Mouse (Mus musculus) gastrocnemius, postnatal 36 days (tissue): ENCODE data around the gene Trappc10. TPM values are rescaled to one million over a fixed set of nuclear protein-coding genes. Genes with fewer than 3 reads are reported as not detected.
"Not testable (repeated sequence)": the region's sequence is repeated elsewhere in the genome, so short reads cannot be mapped to it uniquely, and the experiment has no call there.

Experiments
- DNase-seq, 2 experiments: peaks; one replicate each; pipeline ENCODE4 v3.0.0; 2022
- intact Hi-C: fragments of 180-260 bp; cut with DNase I; formaldehyde crosslinking; loops from one replicate; pipeline ENCODE4 v1.15.1; 2025
- total RNA-seq, 2 experiments: library from RNA; stranded (reverse); gene quantifications; 2 replicates each; pipeline ENCODE4 v1.2.3; 2021

Gene Trappc10
- total RNA-seq, 2 experiments from 2014 or later = 32.7 to 33.1 TPM

DNA sequence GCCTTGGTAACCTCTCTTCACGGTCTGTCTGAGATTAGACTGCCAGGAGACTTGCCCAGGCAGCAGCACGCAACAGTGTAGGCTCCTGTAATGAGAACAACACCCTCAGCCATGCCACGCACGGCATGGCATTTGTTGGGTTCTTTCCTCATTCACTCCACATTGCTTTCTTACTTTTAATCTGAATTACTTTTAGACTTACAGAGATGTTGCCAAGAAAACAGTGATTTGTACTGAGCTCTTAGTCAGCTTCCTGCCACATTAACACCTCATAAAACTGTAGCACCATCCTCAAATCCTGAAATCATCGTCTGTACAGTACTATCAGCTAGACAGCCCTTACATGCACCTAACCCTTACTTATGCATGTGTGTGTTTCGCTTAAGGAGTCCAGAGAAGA lies 25.9 kb downstream of the Trappc10 start:
- no peak for DNase-seq

DNA sequence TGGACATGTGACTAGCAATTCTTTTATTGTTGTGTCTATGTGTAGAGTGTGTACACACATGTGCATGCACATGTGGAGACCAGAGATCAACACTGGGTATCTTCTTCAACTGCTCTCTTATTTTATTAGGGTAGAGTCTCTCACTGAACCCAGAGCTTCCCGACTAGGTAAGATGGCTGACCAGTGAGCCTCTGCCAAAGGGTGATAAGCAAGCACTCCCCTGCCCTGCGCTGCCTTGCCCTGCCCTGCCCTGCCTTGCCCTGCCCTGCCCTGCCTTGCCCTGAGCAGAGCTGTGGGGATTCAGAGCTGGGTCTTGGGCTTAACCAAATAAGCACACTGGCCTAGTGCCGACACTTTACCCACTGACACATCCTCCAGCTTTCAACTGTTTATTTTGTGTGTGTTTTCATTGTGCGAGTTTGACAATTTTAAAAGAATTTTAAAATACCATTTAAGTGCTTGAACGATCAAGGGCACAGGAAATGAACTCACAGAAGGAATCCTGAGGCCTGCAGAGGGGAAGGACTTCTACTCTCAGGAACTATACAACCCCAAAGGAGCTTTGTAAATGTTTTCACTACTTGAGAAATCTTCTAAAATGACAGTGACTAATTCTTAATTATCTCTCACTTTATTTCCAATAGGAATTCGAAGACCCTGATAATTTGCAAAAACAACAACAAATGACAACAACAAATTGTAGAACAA lies 27.9 kb downstream of the Trappc10 start:
- intact Hi-C loops = no loop called here

More for the DNA sequence above, 25.9 kb downstream of the Trappc10 start:
- intact Hi-C loops = no loop called here

DNA sequence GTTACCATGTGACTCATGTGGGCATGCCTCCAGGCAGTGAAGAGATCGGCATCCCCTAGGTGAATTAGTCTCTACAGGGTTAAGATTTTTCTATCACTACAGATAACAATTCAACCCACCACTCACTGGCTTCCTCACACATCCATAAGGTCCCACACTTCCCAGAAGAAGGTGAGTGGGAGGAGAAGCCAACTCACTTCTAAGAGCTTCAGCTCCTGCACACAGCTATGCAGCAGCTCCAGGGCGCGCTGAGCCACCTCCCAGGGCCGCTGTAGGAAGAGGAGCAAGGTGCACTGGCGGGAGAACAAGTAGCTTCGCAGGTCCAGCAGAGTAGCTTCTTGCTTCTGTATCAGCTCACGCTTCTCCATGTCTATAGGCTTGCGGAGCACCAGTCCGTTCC lies 30.1 kb downstream of the Trappc10 start:
- intact Hi-C loops = no loop called here
- no peak for DNase-seq

More for the DNA sequence above, 27.9 kb downstream of the Trappc10 start:
- no peak for DNase-seq

DNA sequence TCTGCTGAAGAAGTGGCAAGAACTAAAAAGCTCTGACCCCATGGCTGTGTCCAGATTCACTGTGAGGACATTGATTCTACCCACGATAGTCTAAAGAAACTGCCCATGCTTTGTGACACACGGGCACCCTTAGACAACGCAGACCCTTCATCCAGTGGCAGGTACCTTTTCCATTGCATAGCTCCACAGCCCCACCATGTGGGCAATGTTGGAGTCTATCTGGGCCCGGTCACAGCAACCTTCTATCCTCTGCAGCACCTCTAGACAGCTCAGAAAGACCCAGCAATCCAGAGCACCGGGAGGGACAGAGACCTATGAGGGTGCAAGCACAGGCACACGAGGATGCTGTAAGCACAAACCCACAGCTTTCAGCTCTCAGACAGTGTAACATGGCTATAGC lies 33.1 kb downstream of the Trappc10 start:
- intact Hi-C loops = no loop called here

DNA sequence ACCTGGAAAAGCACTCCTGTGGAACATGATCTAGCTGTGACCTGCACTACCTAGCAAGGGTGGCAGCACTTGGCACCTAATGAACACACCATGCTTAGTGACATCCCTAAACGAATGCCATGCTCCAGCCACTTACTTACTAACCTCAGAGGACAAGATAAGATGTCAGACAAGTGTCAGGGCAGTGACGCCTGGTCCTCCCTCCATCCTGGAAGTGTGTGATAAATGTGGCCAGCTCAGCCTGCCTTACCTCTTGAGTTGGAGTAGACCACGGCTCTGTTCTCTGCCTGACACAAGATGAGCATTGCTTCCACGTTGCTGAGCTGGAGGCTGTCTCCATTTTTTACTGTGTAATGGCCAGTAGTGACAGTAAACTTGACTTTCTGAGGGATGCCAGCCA lies 43.3 kb downstream of the Trappc10 start:
- intact Hi-C loops = no loop called here
- no peak for DNase-seq

More for the DNA sequence above, 33.1 kb downstream of the Trappc10 start:
- no peak for DNase-seq

DNA sequence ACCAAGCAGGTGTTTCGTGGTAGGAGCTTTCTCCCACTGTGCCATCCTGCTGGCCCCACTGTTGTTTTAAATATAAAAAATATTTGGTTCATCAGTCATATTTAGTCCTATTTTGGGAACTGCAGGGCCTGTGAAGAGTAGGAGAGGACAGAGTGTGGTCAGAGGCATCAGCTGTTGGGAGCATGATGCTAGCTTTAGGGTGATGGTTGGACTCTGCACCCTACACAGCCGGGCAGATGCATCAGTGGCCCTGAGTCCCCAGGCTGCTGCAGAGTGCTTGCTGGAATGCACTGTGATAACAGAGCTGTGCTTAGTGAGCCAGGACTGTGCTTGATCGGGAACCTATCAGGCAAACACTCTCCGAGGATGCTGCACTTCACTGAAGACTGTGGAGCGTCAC lies 51.5 kb downstream of the Trappc10 start:
- DNase-seq = no peak
- intact Hi-C loops = no loop called here

DNA sequence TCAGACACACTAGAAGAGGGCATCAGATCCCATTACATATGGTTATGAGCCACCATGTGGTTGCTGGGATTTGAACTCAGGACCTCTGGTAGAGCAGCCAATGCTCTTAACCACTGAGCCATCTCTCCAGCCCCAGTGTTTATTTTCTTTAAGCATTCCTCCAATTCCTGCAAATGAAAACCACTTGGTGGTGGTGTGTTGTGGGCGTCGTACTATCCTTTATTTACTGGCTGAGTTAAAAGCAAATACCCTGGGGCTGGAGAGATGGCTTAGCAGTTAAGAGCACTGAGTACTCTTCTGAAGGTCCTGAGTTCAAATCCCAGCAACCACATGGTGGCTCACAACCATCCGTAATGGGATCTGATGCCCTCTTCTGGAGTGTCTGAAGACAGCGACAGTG lies 58.4 kb downstream of the Trappc10 start:
- DNase-seq, intact Hi-C loops: not testable (repeated sequence)

DNA sequence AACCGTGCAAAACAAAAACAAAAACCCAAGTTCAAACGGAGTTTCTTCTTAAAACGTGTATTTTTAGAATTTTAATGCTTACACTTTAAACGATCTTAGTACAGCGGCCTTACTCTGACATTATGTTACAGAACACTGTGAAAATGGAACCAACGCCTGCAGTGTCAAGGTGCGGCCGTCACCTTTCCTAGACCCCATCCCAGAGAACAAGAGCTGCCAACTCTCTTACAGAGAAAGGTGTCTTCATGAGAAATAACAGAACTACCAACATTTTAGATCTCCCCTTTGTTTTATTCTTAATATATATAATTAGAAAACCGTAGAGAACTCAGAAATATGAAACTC lies 59.1 kb downstream of the Trappc10 start:
- DNase-seq = no peak
- intact Hi-C loops = no loop called here

DNA sequence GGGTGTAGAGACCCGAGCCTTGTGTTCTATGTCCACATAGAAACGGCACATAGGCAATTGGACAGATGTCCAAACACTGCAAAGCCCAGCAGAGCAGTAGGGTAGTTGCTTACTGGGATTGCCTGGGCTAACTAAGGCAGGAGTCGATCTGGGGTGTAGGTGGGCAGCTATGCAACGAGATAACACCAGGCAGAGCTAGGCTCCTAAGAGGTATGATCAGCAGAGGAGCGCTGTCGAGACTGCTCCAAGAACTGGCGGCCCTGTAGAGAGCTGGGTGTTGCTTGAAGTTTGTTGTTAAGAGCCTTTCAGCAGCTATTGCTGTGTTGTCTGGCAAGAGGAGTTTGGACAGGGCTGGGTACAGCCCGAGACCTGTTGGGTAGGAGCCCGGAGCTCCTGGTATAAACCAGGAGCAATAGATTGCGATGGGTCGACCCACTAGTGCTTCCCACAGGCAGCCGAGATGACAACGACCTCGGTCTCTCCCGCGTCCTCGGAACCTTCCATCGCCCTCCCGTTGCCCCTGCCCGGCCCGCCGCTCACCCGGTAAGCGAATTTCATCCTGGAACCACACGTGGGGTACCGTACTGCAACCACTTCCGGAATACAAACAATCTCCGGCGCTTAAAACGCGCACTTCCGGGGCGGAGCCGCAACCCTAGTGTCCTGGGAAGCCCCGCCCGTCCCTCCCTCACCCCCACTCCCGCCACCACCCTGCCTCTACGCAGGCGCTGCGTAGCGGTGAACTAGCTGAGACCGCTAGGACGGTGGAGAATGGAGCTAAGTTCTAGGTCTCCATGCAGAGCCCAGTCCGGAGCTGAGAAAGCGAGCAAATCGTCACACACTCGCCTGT lies 59.7 kb downstream of the Trappc10 start, which contains the start of gene Pwp2:
TSS of gene Pwp2 (minus strand) at position 619 of the 850 bp plus-strand sequence.
- intact Hi-C loops = loop anchor here (5.0 kb wide), 1 partner anchor 228 kb away; the partner anchor contains the start of gene Rrp1

DNA sequence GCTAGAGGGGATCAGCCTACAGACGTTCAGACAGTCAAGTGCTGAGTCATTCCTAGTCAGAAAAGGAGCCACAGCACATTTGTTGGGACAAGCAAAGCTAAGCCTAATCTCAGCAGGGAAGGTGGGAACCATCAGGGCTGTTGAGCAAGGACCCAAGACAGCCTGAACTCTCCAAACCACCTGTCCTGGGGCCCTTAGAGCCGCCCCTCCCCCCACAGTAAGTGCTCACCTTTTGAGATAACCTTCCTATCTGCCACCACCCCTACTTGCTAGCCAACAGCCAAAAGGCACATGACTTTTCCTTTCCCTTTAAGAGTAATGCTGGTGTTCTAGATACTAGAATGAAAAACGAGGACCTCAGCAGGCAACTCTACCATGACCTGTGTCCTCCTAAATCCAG lies 60.9 kb downstream of the Trappc10 start:
- intact Hi-C loops = loop anchor here (5.0 kb wide), 1 partner anchor 229 kb away; the partner anchor contains the start of gene Rrp1
- no peak for DNase-seq

More for the DNA sequence above, 59.7 kb downstream of the Trappc10 start, which contains the start of gene Pwp2:
- peak; percentile 83 for DNase-seq

DNA sequence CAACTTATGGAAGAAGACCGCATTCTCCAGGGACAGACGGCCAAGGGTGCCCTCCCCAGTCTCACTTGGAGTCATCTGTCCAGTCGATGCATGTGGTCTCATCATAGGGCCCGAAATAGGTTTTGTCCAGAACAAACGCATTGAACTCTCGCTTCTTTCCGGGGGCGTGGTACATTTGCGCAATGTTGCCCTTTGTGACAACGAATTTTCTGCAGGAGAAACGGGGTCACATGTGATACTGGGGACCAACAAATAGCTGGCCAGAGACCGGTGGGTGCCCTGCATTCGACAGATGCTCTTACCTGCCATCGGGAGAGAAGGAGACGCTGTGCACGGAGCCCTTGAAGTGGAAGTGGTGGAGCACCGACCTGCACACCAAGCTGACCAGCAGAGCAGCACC lies 62.1 kb downstream of the Trappc10 start:
- no peak for DNase-seq
- intact Hi-C loops = loop anchor here (5.0 kb wide), 1 partner anchor 230 kb away; the partner anchor contains the start of gene Rrp1

DNA sequence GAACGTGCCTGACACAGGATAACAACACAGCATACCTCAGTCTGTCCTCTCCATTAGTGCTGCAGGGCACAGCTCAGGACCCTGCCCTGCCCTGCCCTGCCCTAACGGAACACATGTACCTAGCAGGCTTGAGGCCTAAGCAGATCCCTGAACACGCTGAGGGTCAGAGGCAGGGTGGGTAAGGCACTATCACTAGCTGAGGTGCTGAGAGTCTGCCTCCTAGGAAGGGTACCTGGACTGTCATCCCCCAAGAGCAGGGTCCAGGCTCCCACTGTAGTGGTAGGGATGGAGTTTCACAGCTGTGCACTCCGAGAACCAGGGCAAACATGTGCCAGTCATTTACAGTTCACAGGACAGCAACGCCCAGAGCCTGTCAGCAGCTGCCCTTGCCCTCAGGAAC lies 70.0 kb downstream of the Trappc10 start:
- no peak for DNase-seq
- intact Hi-C loops = no loop called here

DNA sequence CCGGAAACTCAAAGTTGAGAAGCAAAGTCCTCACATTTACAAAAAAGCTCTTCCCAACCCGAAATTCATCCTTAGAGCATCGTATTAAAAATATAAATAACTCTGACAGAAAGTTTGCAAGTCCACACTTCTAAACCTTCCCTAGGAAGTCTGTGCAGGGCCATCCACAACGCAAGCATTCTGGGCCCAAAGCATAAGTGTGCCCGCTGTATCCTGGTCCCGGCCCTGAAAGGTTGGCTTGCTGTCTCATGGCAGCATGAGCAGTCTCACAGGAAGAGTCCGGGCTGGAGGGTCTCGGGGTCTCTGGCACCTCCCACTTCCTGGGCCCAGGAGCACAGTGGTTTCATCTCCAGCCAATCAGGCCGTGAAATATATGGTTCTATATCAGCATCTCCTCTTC lies 72.9 kb downstream of the Trappc10 start:
- intact Hi-C loops = no loop called here
- DNase-seq = no peak

DNA sequence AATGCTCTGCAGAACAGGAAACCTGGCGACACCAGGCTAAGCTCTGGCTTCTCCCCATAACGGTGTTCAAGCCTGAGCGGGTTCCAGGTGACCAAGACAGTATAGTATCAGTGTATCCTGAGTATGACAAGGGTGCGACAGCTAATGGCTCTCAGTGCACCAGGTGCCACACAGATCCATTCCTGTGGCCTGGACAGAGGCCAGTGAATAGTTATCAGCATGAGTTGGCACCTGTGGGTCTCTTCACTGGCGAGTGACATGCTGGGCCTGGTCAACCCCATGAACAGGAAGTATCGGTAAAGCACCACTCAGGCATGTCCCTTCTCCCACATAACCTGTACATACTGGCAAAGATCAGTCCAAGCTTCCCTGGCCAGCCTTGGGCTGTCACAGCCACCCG lies 73.4 kb downstream of the Trappc10 start:
- no peak for DNase-seq
- intact Hi-C loops = no loop called here

DNA sequence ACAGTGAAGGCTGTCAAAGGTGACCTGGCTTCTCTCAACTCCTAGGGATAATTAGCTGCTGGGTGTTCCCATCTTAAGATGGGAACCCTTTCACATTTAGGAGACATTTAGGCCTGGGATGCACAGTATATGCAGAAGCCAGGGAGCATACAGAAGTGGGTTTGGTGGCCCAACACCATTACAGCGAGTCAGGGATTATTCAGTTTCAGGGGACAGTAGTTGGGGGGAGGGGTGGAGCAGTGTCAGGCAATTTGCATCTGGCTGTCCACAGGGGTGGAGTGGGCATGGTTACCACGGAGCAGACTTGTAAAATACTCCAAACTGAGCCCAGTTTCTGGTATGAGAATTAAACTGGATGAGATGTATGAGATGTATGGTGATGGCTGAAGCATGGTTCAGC lies 74.0 kb downstream of the Trappc10 start:
- intact Hi-C loops = no loop called here
- DNase-seq = no peak

DNA sequence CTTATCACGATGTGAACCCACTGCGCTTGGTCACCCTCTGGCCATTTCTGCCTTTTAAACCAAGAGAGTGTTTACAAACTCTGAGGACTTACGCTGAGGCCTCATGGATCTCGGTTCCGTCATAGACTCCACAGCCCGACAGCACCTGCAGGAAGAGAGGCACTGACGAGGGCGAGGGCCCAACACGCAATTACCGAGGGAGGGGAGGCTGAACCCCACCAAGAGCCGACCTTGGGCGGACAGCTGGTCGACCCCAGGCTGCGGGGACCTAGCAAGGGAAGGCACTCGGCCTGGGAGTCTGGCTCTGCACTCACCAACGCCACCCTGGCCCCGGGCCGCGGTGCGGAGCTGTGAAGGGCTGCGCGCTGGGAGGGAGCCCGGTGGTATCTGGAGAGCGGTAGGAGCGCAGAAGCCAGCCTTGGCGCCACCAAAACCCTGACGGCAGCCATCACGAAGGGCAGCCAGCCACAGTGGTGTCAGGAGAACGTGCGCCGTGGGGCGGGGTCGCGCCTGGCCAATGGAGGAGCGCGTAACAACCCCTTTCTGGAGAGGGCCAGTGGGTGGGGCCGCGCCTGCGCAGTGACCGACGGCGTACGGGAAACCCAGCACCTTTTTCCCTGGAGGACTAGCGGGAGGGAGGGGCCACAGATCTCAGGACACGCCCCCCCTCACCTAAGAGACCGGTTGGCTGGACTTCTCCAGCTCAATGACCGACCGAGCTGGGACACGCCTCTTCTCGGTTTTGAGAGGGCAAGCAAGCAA lies 75.0 kb downstream of the Trappc10 start, which contains the start of gene D10Jhu81e:
TSS of gene D10Jhu81e (minus strand) at position 502 of the 762 bp plus-strand sequence.
- intact Hi-C loops = no loop called here

DNA sequence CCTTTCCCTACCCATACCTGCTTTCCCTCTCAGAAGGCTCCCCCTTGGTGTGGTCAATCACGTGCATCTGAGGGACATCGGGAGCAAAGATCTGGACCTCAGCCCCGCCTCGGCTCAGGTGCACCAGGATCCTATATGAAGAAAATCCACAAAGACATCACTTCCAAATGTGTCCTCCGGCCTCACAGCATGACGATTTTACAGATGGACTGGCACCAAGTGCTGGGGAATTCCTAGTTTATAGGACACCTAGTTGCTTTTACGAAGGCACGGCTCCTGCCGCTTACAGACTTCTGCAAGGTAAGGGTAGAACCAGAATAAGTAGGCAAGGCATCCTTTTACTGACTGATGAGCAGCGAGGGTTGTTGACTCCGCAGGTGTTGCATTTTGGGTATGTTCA lies 75.6 kb downstream of the Trappc10 start:
- DNase-seq = no peak
- intact Hi-C loops = no loop called here

More for the DNA sequence above, 75.0 kb downstream of the Trappc10 start, which contains the start of gene D10Jhu81e:
- DNase-seq = peak; percentile 98 to 100

DNA sequence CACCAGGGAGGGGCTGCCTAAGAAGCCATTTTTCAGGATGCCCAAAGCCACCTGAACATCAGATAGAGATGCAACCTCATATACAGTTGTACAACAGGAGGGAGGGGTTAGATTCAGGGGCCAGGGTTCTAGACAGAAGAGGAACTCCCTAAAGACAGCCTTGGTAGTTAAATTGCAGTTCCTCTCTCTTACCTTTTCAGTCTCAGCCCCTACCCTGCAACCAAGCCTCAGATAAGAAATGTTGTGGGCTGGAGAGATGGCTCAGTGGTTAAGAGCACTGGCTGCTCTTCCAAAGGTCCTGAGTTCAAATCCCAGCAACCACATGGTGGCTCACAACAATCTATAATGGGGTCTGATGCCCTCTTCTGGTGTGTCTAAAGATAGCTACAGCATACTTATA lies 76.7 kb downstream of the Trappc10 start:
- DNase-seq = no peak
- intact Hi-C loops = no loop called here

DNA sequence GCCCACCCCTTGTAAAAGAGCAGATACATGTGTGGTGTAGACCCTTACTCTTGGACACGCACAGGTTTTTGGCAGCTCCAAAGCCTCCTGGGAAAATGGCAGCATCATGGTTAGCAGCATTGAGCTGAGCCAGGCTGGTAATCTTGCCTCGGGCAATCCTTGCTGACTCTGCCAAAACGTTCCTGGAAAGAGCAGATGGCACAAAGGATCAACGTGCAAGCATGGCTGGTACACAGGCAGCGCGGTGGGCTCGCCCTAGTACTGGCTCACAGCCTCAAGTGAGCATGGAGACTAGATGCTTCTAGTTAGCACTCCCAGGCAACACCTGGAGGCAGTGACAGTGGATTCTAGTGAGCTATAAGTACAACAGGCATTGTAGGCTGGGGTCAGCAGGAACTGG lies 77.1 kb downstream of the Trappc10 start:
- intact Hi-C loops = no loop called here
- no peak for DNase-seq

DNA sequence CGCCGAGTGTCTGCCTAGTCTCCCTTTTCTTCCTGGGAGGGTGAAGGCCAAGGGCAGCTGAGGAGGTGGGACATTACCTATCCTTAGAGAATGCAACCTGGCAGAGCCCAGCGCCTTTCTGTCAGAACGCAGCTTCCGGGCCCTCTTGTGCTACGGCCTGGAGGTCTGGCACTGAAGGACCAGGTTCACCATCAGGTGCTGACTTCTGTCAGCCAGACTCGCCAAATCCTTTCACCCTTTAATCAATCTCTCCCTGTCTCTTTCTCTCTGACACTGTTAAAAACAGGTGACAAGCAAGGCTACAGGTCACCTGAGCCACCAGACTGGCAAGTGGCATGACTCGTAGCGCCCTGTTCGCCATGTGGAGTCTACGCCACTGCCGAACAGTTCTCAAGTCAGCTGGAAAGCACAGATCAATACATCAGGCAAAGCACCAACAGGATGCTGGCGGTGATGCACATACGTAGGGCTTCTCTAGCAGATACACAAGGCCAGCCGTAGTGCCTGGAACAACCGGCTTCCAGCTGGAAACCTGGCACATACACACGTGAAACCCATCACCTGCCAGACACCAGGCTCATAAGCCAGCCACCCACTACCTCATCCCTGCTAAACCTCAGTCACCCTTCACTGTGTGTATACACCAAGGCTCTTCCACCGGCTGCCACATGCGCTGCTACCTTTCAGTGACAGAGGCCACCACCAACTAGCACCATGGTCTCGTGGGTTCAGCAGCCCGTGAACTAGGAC lies 79.0 kb downstream of the Trappc10 start:
- no peak for DNase-seq
- intact Hi-C loops = no loop called here
